Mouse (Mus musculus): ENCODE measurements at regions not wholly inside any gene's neighbourhood (a gene's known extent, or its start where the extent isn't known, plus 50 kb on each side); places are given as distances from the start of the nearest gene placed in this dataset.

- no peak for TF ChIP-seq CTCF (IDR thresholded peaks at IDR 0.05)
- no peak for TF ChIP-seq EP300 (IDR thresholded peaks at IDR 0.05)
Measured at GRCm38 (mm10) chr12:26144616-26145015, 270.4 kb downstream of the Rnf144a start.

Data from lung, postnatal 0 days (tissue).